Mouse (Mus musculus) retina, postnatal 7 days (tissue): Measurements from ENCODE around the gene Alyref2.
"Not testable (repeated sequence)": the region's sequence is repeated elsewhere in the genome, so short reads cannot be mapped to it uniquely, and the experiment has no call there.

Experiments
- DNase-seq: peaks from one replicate; pipeline ENCODE4 v3.0.0-alpha.2; 2012; ENCODE audit warnings: low read depth, low spot score

The Alyref2 gene

DNA sequence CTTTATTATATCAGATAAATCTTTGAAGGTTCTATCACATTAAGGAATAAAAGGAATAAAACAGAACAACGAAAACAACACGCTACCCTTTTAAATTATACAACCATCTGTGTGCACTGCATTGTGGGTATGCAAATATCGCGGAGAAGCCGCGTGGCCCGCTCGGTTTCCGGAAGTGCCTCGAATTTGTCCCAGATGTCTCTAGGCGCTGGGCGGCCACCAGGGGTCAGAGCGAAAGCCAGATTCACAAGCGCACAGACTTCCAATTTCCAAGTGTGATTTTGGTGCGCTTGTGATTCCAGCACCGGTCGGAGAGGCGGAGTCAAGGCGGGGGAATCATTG is at the start of gene Alyref2:
TSS of gene Alyref2 (plus strand) at position 229 of the 342 bp plus-strand sequence.
- DNase-seq, result peak; percentile 90

DNA sequence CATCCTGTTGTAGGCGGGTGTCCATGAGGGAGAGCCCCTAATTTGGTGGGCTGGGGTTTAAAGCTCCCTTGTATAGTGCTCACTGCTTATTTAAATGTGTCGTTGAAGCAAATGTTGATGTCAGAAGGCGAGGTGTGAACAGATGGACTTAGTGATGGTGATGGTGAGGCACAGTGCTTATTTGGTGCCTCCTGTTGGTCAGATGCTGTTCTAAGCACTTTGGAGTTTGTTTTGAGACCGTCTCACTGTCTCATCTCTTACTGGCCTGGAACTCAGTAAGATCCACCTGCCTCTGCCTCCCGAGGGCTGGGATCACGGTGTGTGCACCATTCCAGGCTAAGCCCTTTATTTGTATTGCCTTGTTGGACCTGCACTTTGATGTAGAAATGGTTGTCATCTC is 48.4 kb upstream of the Alyref2 start:
- no peak for DNase-seq

DNA sequence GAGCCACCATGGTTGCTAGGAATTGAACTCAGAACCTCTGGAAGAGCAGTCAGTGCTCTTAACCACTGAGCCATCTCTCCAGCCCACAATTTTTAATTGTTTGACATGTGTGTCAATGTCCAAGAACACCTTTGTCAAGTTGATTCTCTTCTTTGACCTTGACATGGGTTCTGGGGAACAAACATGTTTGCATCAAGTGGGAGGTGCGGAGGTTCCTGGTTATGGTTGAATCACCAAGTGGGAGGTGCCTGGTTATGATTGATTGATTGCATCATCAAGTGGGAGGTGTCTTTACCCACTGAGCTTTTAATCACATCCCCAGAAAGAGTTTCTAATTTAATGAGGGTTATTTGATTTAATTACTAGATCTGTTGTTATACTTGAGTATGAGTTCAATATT is 45.7 kb upstream of the Alyref2 start:
- DNase-seq, result no peak

DNA sequence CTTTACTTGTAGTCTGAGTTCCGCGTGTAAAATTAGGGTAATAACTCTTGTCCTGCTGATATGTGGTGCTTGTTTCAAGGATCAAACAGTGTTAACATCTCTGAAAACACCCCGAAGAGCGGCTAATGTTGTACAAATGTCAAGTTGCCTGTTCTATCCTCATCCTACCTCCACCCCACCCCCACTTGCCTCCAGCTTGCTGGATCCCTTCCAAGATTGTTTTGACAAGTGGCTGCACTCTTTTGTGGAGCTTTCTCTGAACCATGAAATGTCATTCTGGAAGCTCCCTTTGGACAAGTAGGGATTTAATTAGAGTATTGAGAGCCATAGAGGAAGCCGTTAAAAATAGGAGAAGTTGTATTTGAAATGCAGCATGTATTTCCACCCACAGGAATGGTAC is 43.5 kb upstream of the Alyref2 start:
- no peak for DNase-seq

DNA sequence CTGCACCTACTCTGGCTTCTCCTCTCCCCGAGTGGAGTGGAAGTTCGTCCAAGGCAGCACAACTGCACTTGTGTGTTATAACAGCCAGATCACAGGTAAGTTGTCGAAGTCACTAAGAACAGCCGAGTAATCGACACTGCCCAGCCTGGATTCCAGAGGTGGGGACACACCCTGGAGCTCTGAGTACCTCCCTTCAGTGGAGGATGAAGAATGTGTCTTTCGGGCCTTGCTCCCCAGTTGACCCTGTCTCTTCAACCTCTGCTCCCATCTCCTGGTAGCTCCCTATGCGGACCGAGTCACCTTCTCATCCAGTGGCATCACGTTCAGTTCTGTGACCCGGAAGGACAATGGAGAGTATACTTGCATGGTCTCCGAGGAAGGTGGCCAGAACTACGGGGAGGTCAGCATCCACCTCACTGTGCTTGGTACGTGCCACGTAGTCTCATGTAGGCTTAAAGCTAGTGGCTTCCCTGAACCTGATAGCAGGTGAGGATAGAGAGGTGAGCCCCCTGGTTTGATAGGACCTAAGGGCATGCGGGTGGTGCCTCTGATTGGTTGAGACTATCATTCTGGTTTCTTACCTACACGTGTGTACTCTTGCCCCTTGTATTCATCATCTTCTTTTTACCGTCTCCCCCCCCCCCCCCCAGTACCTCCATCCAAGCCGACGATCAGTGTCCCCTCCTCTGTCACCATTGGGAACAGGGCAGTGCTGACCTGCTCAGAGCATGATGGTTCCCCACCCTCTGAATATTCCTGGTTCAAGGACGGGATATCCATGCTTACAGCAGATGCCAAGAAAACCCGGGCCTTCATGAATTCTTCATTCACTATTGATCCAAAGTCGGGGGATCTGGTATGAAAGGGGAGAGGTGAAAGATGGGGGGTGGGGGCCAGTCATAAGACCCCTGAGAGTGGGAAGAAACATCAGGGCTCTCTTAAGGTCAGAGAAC is 42.5 kb upstream of the Alyref2 start:
- DNase-seq, result no peak

DNA sequence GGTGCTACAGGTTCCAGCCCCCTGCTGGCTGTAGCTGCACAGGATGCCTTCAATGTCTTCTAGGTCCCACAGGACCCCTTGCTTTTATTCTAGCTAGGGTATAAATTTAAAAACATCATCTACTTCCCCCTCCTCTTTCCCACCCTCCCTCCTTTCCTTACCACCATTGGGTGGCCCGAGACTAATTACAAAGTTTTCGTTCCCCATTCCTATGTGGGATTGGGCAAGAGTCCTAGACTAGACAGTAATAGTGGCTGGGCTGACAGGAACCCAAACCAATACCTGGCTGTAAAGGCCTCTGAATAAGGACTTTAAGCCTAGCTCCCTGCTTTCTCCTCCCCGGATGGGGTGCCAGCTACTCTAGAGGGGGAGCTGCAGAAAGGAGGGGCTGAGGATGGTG is 40.1 kb upstream of the Alyref2 start:
- no peak for DNase-seq

DNA sequence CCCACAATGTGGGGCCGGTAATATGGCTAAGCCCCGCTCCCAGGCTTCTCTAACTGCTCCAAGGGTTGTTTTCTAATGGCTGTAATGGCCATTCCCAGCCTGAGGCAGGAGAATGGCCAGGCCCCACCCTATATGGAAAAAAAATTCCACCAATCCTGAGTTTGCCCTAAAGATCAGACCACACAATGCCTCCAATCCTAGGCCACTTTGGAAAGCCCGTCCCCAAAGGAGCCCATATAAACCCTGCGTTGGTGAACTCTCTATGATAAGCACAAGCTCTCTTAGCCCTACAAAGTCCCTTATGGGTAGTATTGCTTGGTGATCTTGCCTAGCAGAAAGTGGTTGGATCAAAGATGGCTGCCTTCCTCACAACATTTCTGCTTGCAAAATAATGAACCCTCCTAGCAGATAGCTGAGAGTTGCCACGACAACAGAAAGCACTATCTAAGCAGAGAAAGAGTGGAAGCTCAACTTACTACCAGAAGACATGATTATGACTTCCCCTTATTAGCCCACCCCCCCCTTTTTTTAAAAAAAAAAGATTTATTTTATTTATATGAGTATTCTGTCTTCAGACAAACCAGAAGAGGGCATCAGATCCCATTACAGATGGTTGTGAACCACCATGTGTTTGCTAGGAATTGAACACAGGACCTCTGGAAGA is 37.4 kb upstream of the Alyref2 start:
- no peak for DNase-seq

DNA sequence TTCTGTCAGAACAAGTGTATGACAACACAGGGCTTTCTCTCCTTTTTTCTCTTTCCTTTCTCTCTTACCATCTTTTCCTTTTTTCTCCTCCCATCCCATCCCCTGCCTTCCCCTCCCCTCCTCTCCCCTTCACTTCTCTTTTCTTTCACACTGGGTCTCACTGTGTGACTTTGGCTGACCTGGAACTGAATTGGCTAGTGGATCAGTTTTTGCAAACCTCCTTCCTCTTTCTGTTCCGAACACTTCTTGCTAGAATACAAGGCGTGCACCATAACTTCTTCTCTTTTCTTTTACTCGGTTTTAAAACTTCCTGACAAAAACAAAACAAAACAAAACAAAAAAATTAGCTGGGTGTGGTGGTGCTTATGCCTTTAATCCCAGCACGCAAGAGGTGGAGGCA is 36.7 kb upstream of the Alyref2 start:
- no peak for DNase-seq

DNA sequence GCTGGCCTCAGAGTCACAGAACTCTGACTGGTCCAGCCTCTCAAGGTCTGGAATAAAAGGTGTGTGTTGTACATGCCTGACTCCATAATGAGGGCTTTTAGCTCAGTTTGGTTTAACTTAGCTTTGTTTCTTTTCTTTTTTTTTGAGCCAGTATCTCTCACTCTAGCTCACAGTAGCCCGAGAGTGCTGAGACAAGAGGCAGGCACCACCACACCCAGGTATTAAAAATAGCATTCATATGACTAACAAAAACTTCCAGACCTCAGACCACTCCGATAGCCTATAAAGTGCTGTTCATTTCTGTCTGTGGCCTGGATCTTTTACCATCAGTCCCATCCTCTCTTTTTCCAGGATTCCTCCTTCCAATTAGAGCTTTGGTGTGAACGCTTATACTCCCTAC is 33.6 kb upstream of the Alyref2 start:
- no peak for DNase-seq

DNA sequence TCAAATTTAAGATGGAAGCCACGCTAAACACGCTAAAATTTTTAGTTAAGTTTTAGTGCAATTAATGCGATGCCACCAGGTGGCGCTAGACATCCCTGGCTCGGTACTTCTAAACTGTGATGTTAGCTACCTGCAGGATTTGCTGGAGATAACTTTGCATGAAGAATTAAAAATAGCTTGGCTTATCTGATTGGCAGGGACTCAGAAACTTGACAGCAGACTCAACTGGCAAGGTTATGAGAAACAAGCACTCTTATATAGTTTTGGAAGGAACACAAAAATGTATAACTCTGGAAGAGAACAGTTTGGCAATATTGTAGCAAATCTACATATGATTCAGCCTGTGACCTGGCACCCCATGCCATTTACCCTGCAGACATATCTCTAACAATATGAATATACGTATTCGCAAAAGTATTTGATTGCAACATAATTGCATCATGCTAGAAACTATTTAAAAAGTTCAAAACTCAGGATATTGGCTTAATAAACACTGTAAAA is 32.9 kb upstream of the Alyref2 start:
- DNase-seq, result peak; percentile 35

DNA sequence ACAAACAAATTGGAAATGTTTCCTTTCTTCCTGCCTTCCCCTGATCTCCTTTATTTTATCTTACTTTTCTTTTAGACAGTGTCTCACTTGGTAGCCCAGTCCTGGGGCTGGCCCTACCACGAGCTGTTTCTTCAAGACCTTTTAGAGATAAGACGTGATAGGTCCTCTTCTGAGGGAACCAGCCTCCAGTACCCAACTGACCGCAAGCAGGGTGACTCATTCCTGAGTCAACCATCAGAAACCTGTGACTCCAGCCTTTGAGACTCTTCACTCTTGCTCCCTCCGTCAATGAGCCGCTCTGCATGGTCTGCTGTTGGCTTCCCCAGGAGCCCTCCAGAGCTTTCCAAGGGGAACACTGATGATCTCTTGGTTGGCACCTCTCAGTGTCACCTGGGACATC is 32.4 kb upstream of the Alyref2 start:
- no peak for DNase-seq

DNA sequence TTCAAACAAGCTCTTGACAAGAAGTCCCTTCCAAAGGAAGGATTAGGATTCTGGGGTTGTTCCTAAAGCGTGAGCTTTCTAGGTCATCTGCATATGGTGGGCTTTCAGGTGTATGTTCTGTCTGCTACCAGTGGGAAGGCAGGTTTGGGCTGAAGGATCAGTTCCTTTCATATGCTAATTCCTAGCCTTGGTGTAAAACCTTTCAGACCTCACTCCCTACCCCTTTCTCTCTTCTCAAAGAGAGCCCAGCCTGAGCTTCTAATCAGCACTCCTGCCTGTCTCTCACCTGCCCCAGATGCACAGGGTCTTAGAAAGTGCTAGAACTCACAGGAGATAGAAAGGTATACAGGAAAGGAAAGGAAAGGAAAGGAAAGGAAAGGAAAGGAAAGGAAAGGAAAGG is 31.8 kb upstream of the Alyref2 start:
- DNase-seq, result no peak

DNA sequence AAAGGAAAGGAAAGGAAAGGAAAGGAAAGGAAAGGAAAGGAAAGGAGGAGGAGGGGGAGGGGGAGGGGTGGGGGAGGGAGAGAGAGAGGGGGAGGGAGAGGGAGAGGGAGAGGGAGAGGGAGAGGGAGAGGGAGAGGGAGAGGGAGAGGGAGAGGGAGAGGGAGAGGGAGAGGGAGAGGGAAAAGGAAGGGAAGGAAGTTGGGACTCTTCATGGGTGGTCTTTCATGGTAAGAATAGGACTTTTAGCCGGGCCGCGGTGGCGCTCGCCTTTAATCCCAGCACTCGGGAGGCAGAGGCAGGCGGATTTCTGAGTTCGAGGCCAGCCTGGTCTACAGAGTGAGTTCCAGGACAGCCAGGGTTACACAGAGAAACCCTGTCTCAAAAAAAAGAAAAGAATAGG is 31.3 kb upstream of the Alyref2 start:
- DNase-seq, result not testable (repeated sequence)

DNA sequence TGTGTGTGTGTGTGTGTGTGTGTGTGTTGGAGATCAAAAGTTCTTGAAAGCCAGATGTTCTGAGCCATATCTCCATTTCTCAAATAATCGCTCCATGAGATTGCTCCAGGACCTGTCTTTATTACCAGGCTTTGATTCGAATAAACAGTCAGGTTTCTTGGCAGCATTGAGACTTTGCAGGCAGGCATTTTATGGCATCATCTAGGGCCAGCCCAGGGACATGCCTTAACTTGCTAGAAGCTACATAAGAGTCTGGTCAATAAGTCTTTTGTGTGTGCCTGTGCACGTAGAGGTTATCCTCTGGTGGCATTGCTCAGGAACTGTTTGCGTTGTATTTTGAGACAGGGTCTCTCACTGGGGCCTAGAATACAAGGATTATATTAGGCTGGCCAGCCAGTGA is 29.8 kb upstream of the Alyref2 start:
- no peak for DNase-seq

DNA sequence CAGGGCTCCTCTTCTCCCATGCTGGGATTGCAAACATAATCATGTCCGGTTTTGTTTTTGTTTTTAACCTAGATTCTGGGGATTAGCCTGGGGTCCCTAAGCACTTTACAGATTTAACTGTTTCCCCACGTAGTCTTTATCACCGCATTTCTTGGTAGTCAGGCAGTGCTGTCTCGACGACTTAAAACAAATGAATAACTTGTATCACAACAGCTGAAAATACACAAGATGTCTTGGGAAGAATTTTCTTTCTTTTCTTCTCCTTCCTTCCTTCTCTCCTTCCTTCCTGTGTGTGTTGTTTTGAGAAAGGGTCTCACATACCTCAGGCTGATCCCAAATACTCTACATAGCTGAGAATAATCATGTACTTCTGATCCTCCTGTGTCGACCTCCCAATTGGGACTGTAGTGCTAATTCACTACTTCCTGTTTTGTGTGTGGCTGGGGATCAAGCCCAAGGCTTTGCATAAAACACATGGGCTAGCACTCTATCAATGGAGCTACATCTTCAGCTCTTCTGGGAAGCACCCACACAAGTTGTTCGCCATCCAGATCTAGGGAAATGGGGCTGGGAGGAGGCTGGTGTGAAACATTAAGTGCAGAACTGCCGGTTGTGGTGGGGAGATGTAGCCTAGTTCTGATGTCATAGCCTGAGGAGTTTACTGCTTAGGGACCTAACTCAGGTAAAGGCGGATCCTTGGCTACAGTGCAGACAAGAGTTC is 29.2 kb upstream of the Alyref2 start:
- DNase-seq, result no peak

DNA sequence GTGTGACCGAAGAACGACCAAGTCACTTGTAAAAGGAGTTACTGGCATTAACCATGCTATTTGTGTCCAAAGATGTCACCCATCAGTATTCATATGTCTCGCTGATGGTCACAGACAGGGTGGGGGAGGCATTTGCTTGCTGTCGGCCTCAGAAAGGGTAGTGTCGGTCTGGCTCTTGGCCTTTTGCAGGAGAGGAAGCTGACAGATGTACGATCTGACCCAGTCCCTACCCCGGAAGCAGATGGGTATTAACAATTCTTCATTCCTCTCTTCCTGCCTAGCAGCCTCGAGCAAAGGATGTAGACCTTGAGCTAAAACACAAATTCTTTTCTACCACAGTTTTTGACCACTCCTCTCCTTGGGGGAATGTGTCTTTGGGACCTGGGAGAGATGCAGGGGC is 26.2 kb upstream of the Alyref2 start:
- no peak for DNase-seq

DNA sequence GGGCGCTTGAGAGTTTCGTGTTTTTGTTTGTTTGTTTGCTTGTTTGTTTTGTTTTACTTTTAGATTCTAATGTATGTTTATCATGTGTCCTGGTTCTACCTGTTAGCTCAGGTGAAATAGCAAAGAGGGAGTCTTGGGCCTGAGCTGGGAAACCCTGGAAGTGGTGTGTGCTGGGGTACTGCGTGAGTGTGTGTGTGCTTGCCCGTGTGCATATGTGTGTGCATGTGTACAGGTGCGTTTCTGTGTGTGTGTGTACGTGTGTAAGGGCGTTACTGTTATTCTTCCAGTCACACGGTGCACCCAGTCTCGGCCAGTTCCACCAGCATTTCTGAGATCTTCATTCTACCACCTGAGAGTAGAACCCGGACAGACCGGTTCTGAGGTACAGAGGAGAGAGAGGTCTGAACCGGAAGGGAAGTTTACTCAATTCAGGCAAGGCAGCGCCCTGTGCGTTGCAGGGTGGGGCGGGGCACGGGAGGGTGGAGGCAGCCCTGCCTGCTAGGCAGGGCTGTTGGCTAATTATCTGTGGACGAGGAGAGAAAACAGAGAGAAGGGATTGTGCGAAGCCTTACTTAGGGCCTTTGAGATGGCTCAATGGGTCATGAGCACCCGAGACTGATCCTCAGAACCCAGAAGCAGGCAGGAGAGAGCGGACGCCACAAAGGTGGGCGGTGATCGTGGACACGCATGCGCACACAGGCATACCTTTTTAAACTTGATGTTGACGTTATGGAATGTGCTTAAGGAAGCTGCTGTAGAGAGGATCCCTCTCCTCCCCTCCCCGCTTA is 25.3 kb upstream of the Alyref2 start:
- DNase-seq, result no peak

DNA sequence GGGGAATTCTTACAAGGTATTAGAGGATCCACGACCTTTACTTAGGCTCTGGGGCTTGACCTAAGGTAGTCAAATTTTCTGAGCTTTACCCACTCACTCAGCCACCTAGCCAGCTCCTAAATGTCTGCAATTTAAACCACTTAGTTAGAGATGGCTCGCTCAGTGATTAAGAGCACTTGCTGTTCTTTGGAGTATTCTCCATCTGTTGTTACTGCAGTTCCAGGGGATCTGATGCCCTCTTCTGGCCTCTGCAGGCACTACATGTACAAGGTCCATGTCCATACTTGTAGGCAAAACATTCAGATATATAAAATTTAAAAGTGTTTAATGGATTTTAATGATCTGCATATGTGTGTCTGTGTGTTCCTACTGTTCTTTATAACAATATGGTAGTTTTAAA is 24.3 kb upstream of the Alyref2 start:
- DNase-seq, result peak; percentile 23

DNA sequence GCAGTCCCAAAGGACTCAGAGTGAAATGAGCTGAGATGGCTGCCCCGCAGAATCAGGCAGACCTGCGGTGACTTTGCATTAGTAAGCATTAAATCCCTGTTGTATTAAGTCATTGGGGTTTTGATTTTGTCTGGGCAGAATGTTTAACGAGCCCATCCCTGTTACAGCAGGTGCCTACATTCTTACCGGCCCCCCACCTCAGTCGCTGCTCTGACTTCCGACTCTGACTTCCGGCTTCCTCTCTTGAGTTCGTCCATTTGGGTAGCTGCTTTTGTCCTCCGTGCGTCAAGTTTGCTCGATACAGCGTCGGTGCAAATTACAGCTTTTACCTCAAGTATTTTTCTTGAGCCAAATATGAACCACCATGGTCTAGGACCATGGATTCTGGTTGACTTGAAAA is 9.0 kb upstream of the Alyref2 start:
- no peak for DNase-seq

DNA sequence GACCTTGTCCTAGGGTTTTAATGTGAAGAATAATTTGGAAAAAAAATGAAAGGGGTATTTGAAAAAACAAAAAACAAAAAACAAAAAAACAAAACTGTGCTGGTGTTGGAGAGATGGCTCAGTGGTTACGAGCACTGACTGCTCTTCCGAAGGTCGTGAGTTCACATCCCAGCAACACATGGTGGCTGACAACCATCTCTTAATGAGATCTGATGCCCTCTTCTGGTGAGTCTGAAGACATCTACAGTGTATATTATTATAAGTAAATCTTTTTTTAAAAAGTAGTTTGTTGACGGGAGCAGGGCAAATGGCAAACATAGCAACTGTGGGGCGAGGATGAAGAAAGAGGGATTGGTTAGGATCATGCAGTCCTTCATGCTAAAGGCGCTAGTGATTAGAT is 7.9 kb upstream of the Alyref2 start:
- DNase-seq, result no peak

DNA sequence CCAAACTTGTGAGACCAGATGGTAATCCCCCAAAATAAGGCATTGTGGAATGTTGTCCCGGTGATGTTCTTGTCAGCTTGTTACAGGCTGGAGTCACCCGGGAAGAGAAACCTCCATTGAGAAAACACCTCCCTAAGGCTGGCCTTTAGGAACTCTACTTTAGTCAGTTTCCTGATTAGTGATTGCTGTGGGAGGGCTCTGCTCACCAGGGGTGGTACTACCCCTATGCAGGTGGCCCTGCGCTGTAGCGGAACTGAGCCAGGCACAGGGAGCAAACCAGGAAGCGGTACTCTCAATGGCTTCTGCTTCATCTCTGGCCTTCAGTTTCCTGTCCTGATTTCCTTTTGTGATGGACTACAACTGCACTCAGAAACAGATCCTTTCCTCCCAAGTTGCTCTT is 3.4 kb upstream of the Alyref2 start:
- DNase-seq, result no peak
